Mouse (Mus musculus) forebrain, embryonic 10.5 days (tissue): ENCODE measurements around the gene Itprip. TPM values are rescaled to one million over a fixed set of nuclear protein-coding genes. Genes with fewer than 3 reads are reported as not detected.
A peak's percentile ranks its signal among the peaks of the same experiment; 100 is the strongest.

Source experiments
- DNase-seq: peaks from one replicate; pipeline ENCODE4 v3.0.0-alpha.2; 2017; ENCODE audit warnings: low spot score; ENCODE audit errors: extremely low spot score
- H3K27ac ChIP-seq: fragments of 300-500 bp; sonication (generic); 2 replicates; pipeline ENCODE4 v1.5.1; 2016; ENCODE audit warnings: mild to moderate bottlenecking
- H3K27me3 ChIP-seq: fragments of 300-500 bp; sonication (generic); 2 replicates; pipeline ENCODE4 v1.6.1; 2016; ENCODE audit warnings: mild to moderate bottlenecking; ENCODE audit not compliant: poor library complexity, severe bottlenecking
- H3K36me3 ChIP-seq: fragments of 300-500 bp; sonication (generic); replicated peaks from 2 replicates; pipeline ENCODE4 v1.6.1; 2016; ENCODE audit warnings: mild to moderate bottlenecking, moderate library complexity
- H3K4me1 ChIP-seq: fragments of 300-500 bp; sonication (generic); 2 replicates; pipeline ENCODE4 v1.6.1; 2016
- H3K4me3 ChIP-seq: fragments of 300-500 bp; sonication (generic); 2 replicates; pipeline ENCODE4 v1.5.1; 2016; ENCODE audit warnings: mild to moderate bottlenecking, moderate library complexity
- H3K9me3 ChIP-seq: fragments of 300-500 bp; sonication (generic); 2 replicates; pipeline ENCODE4 v1.6.1; 2016; ENCODE audit warnings: mild to moderate bottlenecking, moderate library complexity
- WGBS: fragments of 180-500 bp; shearing (Covaris S2); methylation state at CpG from one replicate; pipeline ENCODE4 v1.1.7; 2016; 5-methylcytosine and 5-hydroxymethylcytosine counted together
- polyA plus RNA-seq: library from polyadenylated mRNA; unstranded; fragments of >200 nt; fragmentation: Nextera tagmentation; extraction: Ambion mirVana; gene quantifications from 2 replicates; pipeline ENCODE4 v1.2.1, GENCODE M21; 2016

The Itprip gene
- polyA plus RNA-seq = 21.2 and 21.9 TPM in 2 replicates

DNA sequence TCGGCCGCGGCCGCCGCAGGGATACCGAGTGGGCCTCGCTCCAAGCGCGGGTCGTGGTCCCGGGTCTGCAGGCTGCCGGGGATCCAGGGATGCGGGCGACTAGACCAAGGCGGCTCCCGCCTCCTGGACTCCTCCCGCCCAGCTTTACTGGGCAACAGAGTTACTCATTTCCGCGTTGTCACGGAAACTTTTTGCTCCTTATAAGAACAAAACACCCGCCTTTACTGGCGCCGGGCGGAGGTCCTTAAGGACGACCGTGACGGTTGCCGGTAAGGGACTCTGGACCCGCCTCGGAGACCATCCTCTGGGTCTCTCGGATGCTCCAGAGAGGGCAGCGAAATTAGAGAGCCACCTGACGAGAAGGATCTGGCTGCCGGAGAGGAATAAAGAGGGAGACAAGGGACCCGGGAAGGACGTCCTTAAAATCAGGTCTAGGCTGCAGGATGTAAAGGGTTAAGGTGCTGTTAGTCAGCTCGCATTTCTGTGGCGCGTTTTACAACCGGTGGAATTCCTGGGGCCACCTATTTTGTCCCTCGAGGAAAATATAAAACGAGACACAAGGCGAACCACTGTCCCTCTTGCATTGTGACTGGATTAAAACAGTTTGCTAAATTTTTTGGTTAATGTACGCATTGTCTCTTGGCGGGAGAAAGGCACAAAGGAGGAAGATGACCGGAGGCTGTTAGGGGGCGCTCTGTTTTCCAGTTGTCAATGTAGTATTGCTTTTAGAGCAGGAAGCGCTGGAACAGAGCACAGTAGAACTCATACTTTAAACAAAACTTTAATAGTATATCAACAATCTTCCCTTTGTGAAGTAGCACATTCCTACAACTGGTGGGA is at the start of gene Itprip, which contains the start of gene Cfap43:
Itprip (minus strand) TSS at position 174 of the 840 bp plus-strand sequence.
Cfap43 (minus strand) TSS at position 162 of the 840 bp plus-strand sequence.
- under 1% methylated on average over 48 of the region's 48 CpGs for WGBS
- H3K36me3 ChIP-seq = no peaks in the 10 kb centered on the region; the same call in 1 of the 2 replicates
- no peaks in the 10 kb centered on the region for H3K9me3 ChIP-seq
- DNase-seq = peak; percentile 84
- peaks cover 42% of the 10 kb centered on the region for H3K4me1 ChIP-seq
- H3K27ac ChIP-seq = peak within 1 kb of the TSS; percentile 98
- H3K4me3 ChIP-seq = peak within 1 kb of the TSS; percentile 90
- no peaks in the 10 kb centered on the region for H3K27me3 ChIP-seq

DNA sequence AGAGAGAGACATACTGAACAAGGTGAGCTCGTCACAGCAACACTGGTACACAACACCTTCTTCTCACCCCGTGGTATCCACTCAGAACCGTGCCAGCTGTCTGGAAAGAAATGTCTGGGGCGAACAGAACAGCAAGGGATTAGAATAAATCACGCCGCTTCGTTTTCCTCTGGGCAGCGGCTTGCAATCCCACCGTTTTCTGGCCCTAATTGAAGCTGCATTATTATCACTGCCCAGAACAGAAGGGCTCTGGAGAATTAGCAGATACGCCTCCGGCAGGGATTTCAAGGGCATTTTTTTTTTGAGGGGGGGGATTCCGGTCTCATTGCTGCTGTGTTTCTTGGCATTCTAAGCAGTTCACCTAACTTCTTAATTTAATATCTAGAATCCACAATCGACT is 39.1 kb upstream of the Itprip start:
- peaks cover 2% of the 10 kb centered on the region; the same call in 1 of the 2 replicates for H3K4me1 ChIP-seq
- no peak overlapping the region for H3K4me3 ChIP-seq
- no peak for DNase-seq
- H3K9me3 ChIP-seq = peaks cover 3% of the 10 kb centered on the region; the same call in 1 of the 2 replicates
- H3K27me3 ChIP-seq = no peaks in the 10 kb centered on the region
- 73% methylated on average over 13 of the region's 13 CpGs for WGBS
- H3K27ac ChIP-seq = no peak overlapping the region
- H3K36me3 ChIP-seq = no peaks in the 10 kb centered on the region

DNA sequence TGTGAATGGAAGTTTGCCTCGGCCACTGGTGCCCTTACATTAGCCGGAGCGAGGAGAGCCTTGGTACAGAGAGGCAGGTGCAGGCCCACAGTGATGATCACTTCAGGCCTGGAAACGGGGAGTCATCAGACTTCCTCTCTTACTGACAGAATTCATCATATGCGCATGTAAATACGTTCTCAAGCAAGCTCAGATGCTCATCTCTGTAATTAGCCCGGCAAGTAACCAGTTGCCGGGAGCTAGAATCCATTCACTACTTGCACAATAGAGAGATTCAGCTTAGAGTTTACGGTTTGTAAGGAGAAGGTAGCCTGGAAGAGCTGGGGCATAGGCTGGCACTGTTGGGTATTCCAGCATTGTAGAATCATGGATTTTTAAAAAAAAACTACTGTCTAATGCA is 34.1 kb upstream of the Itprip start:
- Histone ChIP-seq H3K27ac (no peak overlapping the region), H3K4me1 (peaks cover 7% of the 10 kb centered on the region; the same call in 1 of the 2 replicates), H3K27me3 (no peaks in the 10 kb centered on the region), H3K9me3 (no peaks in the 10 kb centered on the region), H3K36me3 (no peaks in the 10 kb centered on the region), H3K4me3 (no peak overlapping the region)
- WGBS = 74% methylated on average over 9 of the region's 9 CpGs
- DNase-seq = no peak

DNA sequence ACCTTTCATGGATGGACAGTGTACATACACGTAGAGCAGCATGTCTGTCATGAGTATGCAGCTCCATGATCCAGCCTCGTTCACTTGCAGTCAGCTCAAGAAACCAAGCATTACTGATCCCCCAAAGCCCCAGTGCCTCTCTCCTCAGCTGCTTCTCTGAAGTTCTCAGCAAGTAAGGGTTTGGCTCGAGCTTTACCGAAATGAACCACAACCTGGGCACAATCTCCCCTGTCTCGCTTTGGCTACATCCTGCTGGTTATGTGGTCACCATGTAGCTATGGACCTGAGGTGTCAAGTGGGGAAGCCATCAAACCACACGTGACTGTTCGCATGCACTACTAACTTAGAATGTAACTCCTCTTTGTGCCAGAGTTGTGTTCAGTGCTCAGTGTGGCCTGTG is 31.8 kb upstream of the Itprip start:
- Histone ChIP-seq H3K36me3 (no peaks in the 10 kb centered on the region), H3K4me1 (peaks cover 13% of the 10 kb centered on the region), H3K27ac (no peak overlapping the region), H3K27me3 (no peaks in the 10 kb centered on the region), H3K4me3 (no peak overlapping the region), H3K9me3 (no peaks in the 10 kb centered on the region)
- 90% methylated on average over 7 of the region's 7 CpGs for WGBS
- DNase-seq = no peak

DNA sequence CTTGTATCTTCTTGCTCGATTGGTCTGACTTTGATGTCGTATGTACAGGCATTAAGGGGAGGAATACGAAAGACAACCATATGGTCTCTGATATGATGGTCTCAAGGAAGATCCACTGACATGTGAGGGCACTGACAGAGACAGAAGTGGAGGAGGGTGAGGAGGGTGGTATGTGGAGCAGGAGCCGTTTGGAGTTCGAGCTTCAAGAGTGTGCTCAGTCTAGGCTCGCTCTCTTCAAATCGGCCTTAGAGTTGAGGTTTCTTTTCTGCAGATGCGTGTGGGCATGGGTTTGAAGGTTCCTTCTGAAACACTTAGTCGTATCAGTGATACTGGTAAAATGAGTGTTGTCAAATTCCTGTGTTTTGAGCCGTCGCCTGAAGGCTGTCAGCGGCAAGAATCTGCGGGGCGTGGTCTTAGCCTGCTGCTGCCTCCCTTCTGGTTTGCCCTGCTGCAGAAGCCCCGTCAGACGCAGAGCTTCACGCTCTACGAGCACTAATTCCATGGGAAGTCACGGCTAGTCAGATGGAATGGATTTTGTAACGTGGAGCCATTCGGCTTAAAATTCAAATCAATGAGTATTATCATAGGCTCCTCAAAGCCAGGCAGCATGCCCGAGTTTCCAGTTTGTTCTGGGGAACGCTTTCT is 27.8 kb upstream of the Itprip start:
- Histone ChIP-seq H3K27ac (no peak overlapping the region), H3K27me3 (no peaks in the 10 kb centered on the region), H3K4me1 (peaks cover 6% of the 10 kb centered on the region), H3K9me3 (no peaks in the 10 kb centered on the region), H3K4me3 (no peak overlapping the region; the same call in 1 of the 2 replicates), H3K36me3 (no peaks in the 10 kb centered on the region)
- 56% methylated on average over 23 of the region's 23 CpGs for WGBS
- DNase-seq = no peak

DNA sequence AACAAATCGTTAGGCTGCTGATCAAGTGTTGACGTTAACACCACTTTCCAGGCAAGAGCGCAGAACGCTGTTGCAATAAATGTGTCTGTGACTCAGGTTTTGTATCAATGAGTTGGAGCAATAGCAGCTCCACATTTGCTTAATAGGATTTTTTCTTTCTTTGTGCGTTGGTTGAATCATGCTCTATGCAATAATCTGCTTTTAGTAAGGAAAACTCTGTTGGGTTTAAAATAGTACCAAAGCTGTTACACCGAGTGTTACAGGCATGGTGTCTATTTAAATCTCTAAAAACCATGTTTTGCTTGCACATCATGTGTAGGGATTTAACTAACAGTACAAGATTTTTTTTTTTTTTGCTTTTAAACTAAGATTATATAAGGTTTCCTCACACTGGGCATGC is 20.3 kb upstream of the Itprip start:
- DNase-seq = no peak
- 83% methylated on average over 6 of the region's 6 CpGs for WGBS

DNA sequence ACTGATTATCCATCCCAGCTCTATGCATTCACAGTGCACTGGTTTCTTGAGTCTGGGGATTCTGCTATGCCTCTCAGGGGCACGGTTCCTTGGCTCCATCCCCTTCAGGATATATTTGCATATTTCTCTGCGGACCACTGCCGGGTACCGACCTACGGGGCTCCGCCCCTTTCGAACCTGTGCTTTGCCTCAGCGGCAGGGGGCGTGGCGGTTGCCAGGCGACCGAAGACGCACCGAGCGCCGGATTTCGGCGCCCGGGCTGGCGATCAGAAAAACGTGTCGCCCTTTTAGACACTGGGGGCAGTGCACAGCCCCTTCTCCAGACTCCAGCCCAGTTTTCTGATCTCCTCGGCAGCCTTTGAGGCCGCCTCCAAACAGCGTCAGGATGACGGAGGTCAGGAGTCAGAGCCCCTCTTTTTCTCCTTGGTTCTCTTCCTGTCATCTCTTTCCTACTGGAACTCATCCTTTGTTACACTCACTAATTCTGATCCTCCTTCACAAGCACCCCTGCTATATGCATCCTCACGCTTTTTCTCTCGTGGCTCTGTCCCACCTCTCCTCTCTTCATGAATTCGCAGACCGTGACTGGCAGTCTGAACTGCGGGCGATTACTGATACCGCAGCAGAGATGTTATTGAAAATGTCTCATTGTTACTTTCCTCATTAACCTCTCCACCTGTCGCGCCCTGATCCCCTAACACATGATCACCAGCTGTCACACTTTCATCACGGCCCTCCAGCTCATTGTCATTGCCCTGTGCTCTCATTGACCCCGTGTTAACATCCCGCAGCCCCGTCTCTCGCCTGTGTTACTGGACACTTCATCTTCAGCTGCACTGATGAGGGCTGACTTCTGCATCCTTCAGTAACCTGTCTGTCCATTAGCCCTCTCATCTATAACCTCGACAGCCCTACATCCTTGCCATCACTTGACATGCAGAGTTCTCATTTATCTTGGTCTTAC is 18.6 kb upstream of the Itprip start, which contains the start of gene Cfap58:
Cfap58 (plus strand) TSS at position 233 of the 964 bp plus-strand sequence.
- Histone ChIP-seq H3K27ac (peak within 1 kb of the TSS; percentile 3; the same call in 1 of the 2 replicates), H3K4me1 (peaks cover 21% of the 10 kb centered on the region), H3K27me3 (peaks cover 34% of the 10 kb centered on the region), H3K36me3 (no peaks in the 10 kb centered on the region), H3K9me3 (no peaks in the 10 kb centered on the region), H3K4me3 (peak within 1 kb of the TSS; percentile 48)
- 7% methylated on average over 41 of the region's 41 CpGs for WGBS
- DNase-seq = peak; percentile 85

More for the DNA sequence above, 20.3 kb upstream of the Itprip start:
- H3K4me3 ChIP-seq = no peak overlapping the region
- no peaks in the 10 kb centered on the region for H3K36me3 ChIP-seq
- peaks cover 34% of the 10 kb centered on the region for H3K27me3 ChIP-seq
- no peaks in the 10 kb centered on the region for H3K9me3 ChIP-seq
- H3K4me1 ChIP-seq = peaks cover 21% of the 10 kb centered on the region
- no peak overlapping the region for H3K27ac ChIP-seq

DNA sequence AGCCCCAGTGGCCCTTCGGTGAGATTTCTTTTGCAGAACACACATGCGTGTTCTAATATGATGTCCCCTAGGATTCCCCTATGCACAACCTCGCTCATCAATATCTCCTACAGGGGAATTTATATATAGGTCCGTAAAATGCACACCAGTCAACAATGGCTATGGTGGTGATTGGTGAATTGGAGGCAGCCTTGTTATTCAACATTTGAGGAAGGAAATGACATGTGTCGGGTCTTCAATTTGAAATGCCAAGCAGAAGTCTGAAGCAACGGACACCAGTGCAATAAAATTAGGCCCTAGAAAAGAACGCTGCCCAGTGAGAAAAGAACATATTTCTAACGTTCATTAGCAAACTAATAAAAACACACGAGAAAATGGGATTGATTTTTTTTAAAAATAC is 17.8 kb upstream of the Itprip start:
- Histone ChIP-seq H3K36me3 (no peaks in the 10 kb centered on the region), H3K9me3 (no peaks in the 10 kb centered on the region), H3K4me3 (peak overlapping the region; percentile 48; the same call in 1 of the 2 replicates), H3K27ac (no peak overlapping the region), H3K27me3 (peaks cover 34% of the 10 kb centered on the region), H3K4me1 (peaks cover 21% of the 10 kb centered on the region)
- DNase-seq = no peak
- 72% methylated on average over 9 of the region's 9 CpGs for WGBS

DNA sequence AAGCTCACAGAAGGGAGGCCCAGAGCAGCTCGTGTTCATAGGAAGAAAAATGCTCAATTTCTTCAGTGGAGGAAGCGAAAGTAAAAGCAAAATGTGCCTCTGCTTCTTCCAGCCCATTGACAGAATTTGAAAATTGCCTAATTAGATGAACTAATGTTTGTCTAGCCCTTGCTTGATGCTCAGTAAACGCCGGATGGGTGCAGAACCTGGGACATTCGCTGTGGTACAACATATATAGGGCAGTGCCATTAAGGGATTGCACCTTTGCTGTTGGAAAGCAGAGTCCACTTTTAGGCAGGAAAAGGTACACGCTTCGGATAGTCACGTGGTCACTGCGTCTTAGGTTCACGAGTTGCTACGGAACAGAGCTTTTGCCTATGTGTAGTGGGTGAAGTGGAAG is 17.4 kb upstream of the Itprip start:
- no peak for DNase-seq
- H3K9me3 ChIP-seq = no peaks in the 10 kb centered on the region
- H3K4me3 ChIP-seq = no peak overlapping the region
- peaks cover 21% of the 10 kb centered on the region for H3K4me1 ChIP-seq
- peaks cover 34% of the 10 kb centered on the region for H3K27me3 ChIP-seq
- H3K27ac ChIP-seq = no peak overlapping the region
- 91% methylated on average over 11 of the region's 11 CpGs for WGBS
- H3K36me3 ChIP-seq = no peaks in the 10 kb centered on the region

DNA sequence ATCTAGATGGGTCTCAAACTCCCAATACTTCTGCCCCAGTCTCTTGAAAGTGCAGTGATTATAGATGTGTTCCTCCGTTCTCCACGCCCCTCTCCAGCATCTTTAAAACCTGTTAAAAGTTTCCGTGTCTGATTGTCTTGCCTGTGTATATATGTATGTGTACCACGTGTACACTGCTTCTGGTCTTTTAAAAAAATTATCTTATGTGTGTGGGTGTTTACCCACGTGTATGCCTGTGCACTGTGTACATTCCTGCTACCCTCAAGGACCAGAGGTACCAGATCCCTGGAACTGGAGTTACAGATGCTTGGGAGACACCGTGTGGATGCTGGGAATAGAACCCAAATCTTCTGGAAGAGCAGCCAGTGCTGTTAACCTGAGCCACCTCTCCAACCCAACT is 16.4 kb upstream of the Itprip start:
- H3K4me3 ChIP-seq = no peak overlapping the region
- H3K36me3 ChIP-seq = no peaks in the 10 kb centered on the region
- H3K9me3 ChIP-seq = no peaks in the 10 kb centered on the region
- WGBS = 83% methylated on average over 6 of the region's 6 CpGs
- DNase-seq = no peak
- no peak overlapping the region for H3K27ac ChIP-seq
- H3K27me3 ChIP-seq = peaks cover 31% of the 10 kb centered on the region
- H3K4me1 ChIP-seq = peaks cover 21% of the 10 kb centered on the region

DNA sequence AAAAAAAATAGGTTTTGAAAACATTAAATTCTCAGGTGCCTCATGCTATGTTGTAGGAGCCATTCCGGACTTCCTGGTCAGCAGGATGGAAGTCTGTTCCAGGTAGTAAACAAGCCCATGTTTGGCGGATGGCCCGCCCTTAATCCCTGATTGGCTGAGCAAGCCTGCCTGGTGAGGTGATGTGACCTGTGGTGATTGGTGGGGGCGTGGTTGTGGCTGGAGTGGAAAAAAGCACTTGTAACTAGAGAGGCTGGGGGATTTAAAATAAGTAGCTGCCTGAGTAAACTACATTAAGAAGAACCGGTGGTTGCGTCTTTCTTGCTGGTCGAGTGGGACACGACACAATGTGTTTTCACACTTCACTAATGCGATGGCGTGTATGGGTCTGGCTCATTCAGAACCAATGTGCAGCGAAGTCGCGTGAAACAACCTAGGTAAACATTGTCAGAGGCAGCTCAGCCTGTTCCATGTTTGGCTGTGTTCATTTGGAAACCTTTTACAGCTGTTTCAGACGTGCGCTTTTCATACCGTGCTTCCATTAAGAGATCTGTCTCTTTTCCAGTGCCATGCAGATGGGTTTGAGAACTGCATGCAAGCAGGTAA is 15.6 kb upstream of the Itprip start:
- H3K36me3 ChIP-seq = no peaks in the 10 kb centered on the region

DNA sequence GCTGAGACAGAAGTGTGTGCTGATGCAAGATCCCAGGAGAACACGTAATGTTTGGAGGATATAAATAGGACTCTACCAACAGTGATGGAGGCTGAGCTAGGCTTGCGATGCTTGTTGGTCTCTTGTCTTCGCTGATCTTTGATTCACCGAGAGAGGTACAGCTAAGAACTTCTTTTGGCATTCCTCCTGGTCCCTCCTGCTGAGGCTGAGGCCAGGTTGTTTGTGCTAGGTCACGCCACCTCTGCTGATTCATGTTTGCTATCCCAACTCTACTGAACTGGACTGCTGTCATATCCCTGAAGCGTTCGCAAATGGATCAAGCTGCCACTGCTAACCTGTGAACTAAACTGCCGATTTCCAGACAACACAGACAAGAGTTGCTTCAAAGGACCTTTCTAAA is 15.0 kb upstream of the Itprip start:
- Histone ChIP-seq H3K36me3 (no peaks in the 10 kb centered on the region), H3K27ac (no peak overlapping the region), H3K27me3 (peaks cover 20% of the 10 kb centered on the region), H3K4me3 (no peak overlapping the region), H3K4me1 (peaks cover 21% of the 10 kb centered on the region), H3K9me3 (no peaks in the 10 kb centered on the region)
- DNase-seq = no peak
- WGBS = 92% methylated on average over 8 of the region's 8 CpGs

More for the DNA sequence above, 15.6 kb upstream of the Itprip start:
- DNase-seq = no peak
- H3K27ac ChIP-seq = no peak overlapping the region
- peaks cover 21% of the 10 kb centered on the region for H3K4me1 ChIP-seq
- H3K9me3 ChIP-seq = no peaks in the 10 kb centered on the region
- no peak overlapping the region for H3K4me3 ChIP-seq
- 80% methylated on average over 16 of the region's 16 CpGs for WGBS
- H3K27me3 ChIP-seq = peaks cover 23% of the 10 kb centered on the region
